Mouse (Mus musculus): ENCODE measurements at regions not wholly inside any gene's neighbourhood (a gene's known extent, or its start where the extent isn't known, plus 50 kb on each side); places are given as distances from the start of the nearest gene placed in this dataset.
"Not testable (repeated sequence)": the region's sequence is repeated elsewhere in the genome, so short reads cannot be mapped to it uniquely, and the experiment has no call there.

DNA sequence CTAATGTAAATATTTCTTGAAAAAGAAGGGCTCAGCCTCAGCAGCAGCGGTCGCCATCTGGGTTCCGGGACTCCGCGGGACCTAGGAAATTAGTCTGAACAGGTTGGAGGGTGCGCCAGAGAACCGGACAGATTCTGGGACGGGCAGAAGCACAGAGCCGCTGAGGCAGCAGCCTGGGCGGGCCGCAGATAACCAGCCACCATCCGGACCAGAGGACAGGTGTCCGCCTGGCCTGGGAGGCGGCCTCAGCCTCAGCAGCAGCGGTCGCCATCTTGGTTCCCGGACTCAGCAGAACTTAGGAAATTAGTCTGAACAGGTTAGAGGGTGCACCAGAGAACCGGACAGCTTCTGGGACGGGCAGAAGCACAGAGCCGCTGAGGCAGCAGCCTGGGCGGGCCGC lies 136.7 kb upstream of the Slc10a2 start:
- intact Hi-C loops (cut with DNase I) = not testable (repeated sequence)
- peak; percentile 3 to 10 for DNase-seq (ENCODE audit: low spot score in 2 of 2)

Measured in left cerebral cortex, postnatal 14 days (tissue).